ENCODE assay signal across 16 mouse cellular contexts in genomic region chr11:114379411-114379824, GRCm38 (mm10).
A peak's percentile ranks its signal among the peaks of the same experiment; 100 is the strongest.
DNase-seq lines count a peak whose midpoint lies in the region; ATAC-seq lines count a peak whose summit lies in the region.
"Had no signal": no experiment of that assay in that cellular context is flagged by ENCODE, and none has a peak within 500 bp of the region (broad histone marks: within the 10 kb centered on the region; RNA-seq: fewer than 3 reads in every experiment).

No protein-coding gene starts in this region.

- no peak overlapping the region for H3K9ac ChIP-seq in kidney, embryonic 14.5 days (ENCODE audit: low read depth, low read length)
- H3K9ac ChIP-seq: embryonic facial prominence, embryonic 15.5 days; liver, embryonic 14.5 days had no signal

- peaks cover 4% of the 10 kb centered on the region; the same call in 1 of the 2 replicates for H3K4me1 ChIP-seq in kidney, embryonic 14.5 days (ENCODE audit: control insufficient read depth, insufficient read depth, low read length)

- no peak overlapping the region for H3K27ac ChIP-seq in kidney, embryonic 14.5 days (ENCODE audit: low read depth, low read length)
- H3K27ac ChIP-seq: embryonic facial prominence, embryonic 15.5 days; kidney, postnatal 0 days; liver, embryonic 14.5 days; macrophage had no signal

- H3K27me3 ChIP-seq in kidney, embryonic 14.5 days (ENCODE audit: control insufficient read depth, insufficient read depth, low read length), result no peaks in the 10 kb centered on the region
- H3K27me3 ChIP-seq: embryonic facial prominence, embryonic 15.5 days had no signal

- ATAC-seq in kidney, embryonic 14.5 days (ENCODE audit: low FRiP score, low TSS enrichment), result no peak
- peak; percentile 60 for ATAC-seq in common myeloid progenitor, adult 5-6 weeks (replicated peaks; ENCODE audit: low read depth, poor library complexity, severe bottlenecking)
- ATAC-seq: activated CD4-positive, CD25-positive, alpha-beta regulatory T cell, adult 4 months; forebrain, embryonic 14.5 days had no signal

- H3K4me2 ChIP-seq in kidney, embryonic 14.5 days (replicated peaks; ENCODE audit: low read depth, low read length), result no peak overlapping the region
- H3K4me2 ChIP-seq: embryonic facial prominence, embryonic 15.5 days had no signal

- peak; percentile 8 to 21 for DNase-seq in cerebellum, adult 18-20 months
- DNase-seq in cerebellum, adult 9-10 months, result no peak
- peak; percentile 39 for DNase-seq in kidney, adult 11 months
- DNase-seq in kidney, postnatal 4 days, result peak; percentile 25 to 48
- DNase-seq in layer of hippocampus, postnatal 25 days (ENCODE audit: extremely low spot score in 1 of 2, low spot score in 1 of 2), result no peak
- DNase-seq in frontal cortex, adult 2 months (ENCODE audit: extremely low spot score in 1 of 2, low spot score in 1 of 2), result no peak
- DNase-seq: heart, postnatal 10 days; thymus, adult 18-20 months had no signal

- no peaks in the 10 kb centered on the region for H3K36me3 ChIP-seq in kidney, embryonic 14.5 days (ENCODE audit: control insufficient read depth, insufficient read depth, low read length)
- H3K36me3 ChIP-seq: embryonic facial prominence, embryonic 15.5 days had no signal

- H3K9me3 ChIP-seq in kidney, embryonic 14.5 days (ENCODE audit: control insufficient read depth, low read length), result no peaks in the 10 kb centered on the region
- H3K9me3 ChIP-seq: embryonic facial prominence, embryonic 15.5 days had no signal

- 20% methylated on average over 8 of the region's 8 CpGs for WGBS in kidney, embryonic 14.5 days

- no peak overlapping the region for H3K4me3 ChIP-seq in kidney, embryonic 14.5 days (ENCODE audit: low read length)
- H3K4me3 ChIP-seq: embryonic facial prominence, embryonic 15.5 days had no signal

Comparison
In these comparisons a context has a peak if more than half of its experiments do, and no peak if none do; other contexts are left out.
1. DNase-seq: peak in cerebellum, adult 18-20 months (2 of 2), kidney, adult 11 months (single experiment) and kidney, postnatal 4 days (2 of 2); none in cerebellum, adult 9-10 months (single experiment), layer of hippocampus, postnatal 25 days (0 of 2) and frontal cortex, adult 2 months (0 of 2).